Mouse (Mus musculus): ENCODE results near the gene Klhl30. TPM values are rescaled to one million over a fixed set of nuclear protein-coding genes. Genes with fewer than 3 reads are reported as not detected.

Gene Klhl30
- polyA plus RNA-seq, 1 experiment from 2014 or later = 0.55 TPM

GRCm38 (mm10) chr1:91405406-91406169, 54.8 kb downstream of the Klhl30 start:
- ATAC-seq (ENCODE audit: insufficient read depth, low FRiP score, low read depth) = no peak
- Histone ChIP-seq H3K4me1 (no peaks in the 10 kb centered on the region), H3K9ac (no peak overlapping the region), H3K27me3 (replicated peaks) (no peaks in the 10 kb centered on the region), H3K9me3 (no peaks in the 10 kb centered on the region), H3K4me2 (no peak overlapping the region), H3K27ac (no peak overlapping the region), H3K36me3 (no peaks in the 10 kb centered on the region), H3K4me3 (replicated peaks) (no peak overlapping the region)
- 52% methylated on average over 23 of the region's 23 CpGs for WGBS

DNA sequence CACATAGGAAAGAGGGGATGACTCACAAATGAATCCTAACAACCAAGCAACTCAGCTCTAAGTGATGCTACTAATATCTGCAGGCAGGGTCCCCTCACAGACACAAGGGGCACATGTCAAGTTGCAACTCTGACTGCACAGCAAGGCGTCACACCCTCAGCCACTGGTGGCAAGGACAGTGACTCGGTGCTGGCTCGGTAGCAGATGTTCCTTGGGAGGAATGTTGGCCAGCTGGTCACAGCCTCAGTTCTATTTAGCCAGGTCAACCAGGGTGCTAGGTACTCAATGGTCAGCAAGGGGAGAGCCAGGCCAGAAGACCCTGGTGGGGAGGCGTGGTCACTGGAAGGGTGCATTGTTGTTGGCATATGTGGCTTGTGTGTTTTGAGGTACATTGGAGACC, 57.0 kb downstream of the Klhl30 start:
- Histone ChIP-seq H3K27me3 (replicated peaks) (no peaks in the 10 kb centered on the region), H3K27ac (no peak overlapping the region), H3K36me3 (0 out of 2 replicates have a peak, but pooled peaks cover 4% of the 10 kb centered on the region), H3K4me1 (peaks cover 13% of the 10 kb centered on the region), H3K4me3 (replicated peaks) (no peak overlapping the region), H3K9me3 (no peaks in the 10 kb centered on the region), H3K9ac (no peak overlapping the region), H3K4me2 (no peak overlapping the region)
- no peak for ATAC-seq (ENCODE audit: insufficient read depth, low FRiP score, low read depth)
- 74% methylated on average over 4 of the region's 4 CpGs for WGBS

DNA sequence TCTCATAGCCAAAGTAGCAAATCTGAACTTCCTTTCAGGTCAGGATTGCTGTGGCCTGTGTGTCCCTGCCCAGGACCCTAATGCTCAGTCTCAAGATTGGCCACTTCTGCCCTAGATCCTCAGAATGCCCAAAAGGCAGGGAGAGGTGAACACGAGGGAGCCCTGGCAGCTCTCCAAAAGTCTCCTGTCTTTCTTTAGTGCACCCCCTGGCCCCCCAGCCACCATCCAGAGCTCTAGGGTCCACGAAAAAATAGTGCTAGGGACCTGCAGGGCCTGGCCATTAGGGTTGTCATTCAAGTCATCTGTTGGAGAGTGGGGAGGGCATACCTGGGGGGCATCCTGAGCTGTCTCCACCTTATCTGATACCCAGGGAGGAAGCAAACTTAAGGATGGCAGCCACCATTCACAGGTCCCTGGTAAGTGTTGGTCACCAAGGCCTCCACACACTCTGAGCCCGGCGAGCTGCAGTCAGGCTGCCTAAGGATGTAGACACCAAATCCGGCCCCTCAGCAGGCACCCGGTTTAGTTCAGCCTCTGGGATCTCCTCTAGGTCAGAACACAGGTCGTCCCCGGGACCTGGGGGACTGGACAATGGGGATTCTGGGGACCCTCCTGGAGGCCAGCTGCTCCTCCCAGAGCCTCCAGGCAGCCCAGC, 60.9 kb downstream of the Klhl30 start:
- peaks cover 30% of the 10 kb centered on the region for H3K4me1 ChIP-seq
- H3K9me3 ChIP-seq = no peaks in the 10 kb centered on the region
- peak overlapping the region; percentile 80 for H3K4me3 ChIP-seq (replicated peaks)
- 0 out of 2 replicates have a peak, but pooled peaks cover 4% of the 10 kb centered on the region for H3K36me3 ChIP-seq
- no peak overlapping the region for H3K27ac ChIP-seq
- 62% methylated on average over 8 of the region's 8 CpGs for WGBS
- peak overlapping the region; percentile 99 for H3K4me2 ChIP-seq
- no peak for ATAC-seq (ENCODE audit: insufficient read depth, low FRiP score, low read depth)
- H3K9ac ChIP-seq = peak overlapping the region; percentile 73; the same call in 1 of the 2 replicates
- no peaks in the 10 kb centered on the region for H3K27me3 ChIP-seq (replicated peaks)

Other genes with a start within 250 kb of the Klhl30 start
- 0.86 and 0.88 TPM in 2 replicates for gene Rbm44, start 205.9 kb upstream of the Klhl30 start, polyA plus RNA-seq (2015; fragmentation: Nextera tagmentation; extraction: Ambion mirVana)
- gene Ramp1, start 171.2 kb upstream of the Klhl30 start, polyA plus RNA-seq (2015; fragmentation: Nextera tagmentation; extraction: Ambion mirVana) = 4.6 and 5.9 TPM in 2 replicates
- 66.9 and 68.8 TPM in 2 replicates for gene Ube2f, start 100.7 kb upstream of the Klhl30 start, polyA plus RNA-seq (2015; fragmentation: Nextera tagmentation; extraction: Ambion mirVana)
- 18.3 and 19.8 TPM in 2 replicates for gene Scly, start 52.7 kb upstream of the Klhl30 start, polyA plus RNA-seq (2015; fragmentation: Nextera tagmentation; extraction: Ambion mirVana)
- 0.04 TPM in 1 of 2 replicates, not detected in the other for gene Espnl, start 28.9 kb upstream of the Klhl30 start, polyA plus RNA-seq (2015; fragmentation: Nextera tagmentation; extraction: Ambion mirVana)
- gene Erfe, start 15.4 kb downstream of the Klhl30 start, polyA plus RNA-seq (2015; fragmentation: Nextera tagmentation; extraction: Ambion mirVana) = 3.2 and 3.7 TPM in 2 replicates
- 119 and 128 TPM in 2 replicates for gene Ilkap, start 47.8 kb downstream of the Klhl30 start, polyA plus RNA-seq (2015; fragmentation: Nextera tagmentation; extraction: Ambion mirVana)
- gene Hes6, start 63.0 kb downstream of the Klhl30 start, polyA plus RNA-seq (2015; fragmentation: Nextera tagmentation; extraction: Ambion mirVana) = 82.9 and 89.5 TPM in 2 replicates
- 5.4 and 6.5 TPM in 2 replicates for gene Per2, start 108.3 kb downstream of the Klhl30 start, polyA plus RNA-seq (2015; fragmentation: Nextera tagmentation; extraction: Ambion mirVana)
- gene Traf3ip1, start 143.6 kb downstream of the Klhl30 start, polyA plus RNA-seq (2015; fragmentation: Nextera tagmentation; extraction: Ambion mirVana) = 7.8 and 8.4 TPM in 2 replicates
- gene Asb1, start 189.5 kb downstream of the Klhl30 start, polyA plus RNA-seq (2015; fragmentation: Nextera tagmentation; extraction: Ambion mirVana) = 4.3 and 6.3 TPM in 2 replicates